Mouse (Mus musculus) yolk sac, embryonic 10.5 days (tissue): ENCODE measurements around the gene Exd2.
A peak's percentile ranks its signal among the peaks of the same experiment; 100 is the strongest.

Experiments
- DNase-seq: peaks from one replicate; pipeline ENCODE4 v3.0.0-alpha.2; 2017; ENCODE audit warnings: low spot score

The Exd2 gene

DNA sequence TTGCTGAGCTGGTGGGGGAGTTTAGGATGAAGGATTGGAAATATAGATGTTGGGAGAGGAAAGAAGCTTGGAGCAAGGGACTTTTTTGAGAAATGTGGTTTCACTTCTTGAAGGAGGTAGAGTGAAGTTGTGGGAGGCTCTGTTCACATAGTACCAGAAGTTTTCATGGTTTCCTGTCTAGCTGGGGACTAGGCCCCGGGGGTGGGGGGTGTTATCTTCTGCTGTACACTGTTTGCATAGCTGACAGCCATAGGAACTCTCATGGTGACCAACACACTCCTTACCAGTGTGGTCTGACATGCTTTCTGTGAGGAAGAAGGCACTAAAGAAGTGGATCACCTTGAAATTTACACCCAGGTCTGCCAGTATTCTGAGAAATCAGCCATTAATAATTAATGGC lies 32.8 kb downstream of the Exd2 start:
- no peak for DNase-seq

DNA sequence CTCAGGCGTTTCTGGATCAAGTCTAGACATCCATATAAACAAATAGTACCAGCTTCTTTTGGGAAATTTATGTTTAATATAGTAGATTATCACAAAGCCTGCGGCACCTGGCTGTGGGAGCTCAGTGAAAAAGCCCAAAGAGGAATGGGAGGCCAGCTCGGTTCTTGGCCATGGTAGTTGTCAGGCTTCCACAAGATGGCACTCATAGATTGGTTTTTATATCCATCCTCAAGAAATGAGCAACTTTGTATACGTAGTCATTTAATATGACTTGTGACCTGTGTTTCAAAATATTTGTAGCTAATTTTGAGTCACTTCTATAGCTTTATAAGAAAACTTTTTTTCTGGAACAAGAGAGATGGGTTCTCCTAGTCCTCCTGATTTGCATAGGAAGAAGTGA lies 35.5 kb downstream of the Exd2 start:
- DNase-seq, result no peak

DNA sequence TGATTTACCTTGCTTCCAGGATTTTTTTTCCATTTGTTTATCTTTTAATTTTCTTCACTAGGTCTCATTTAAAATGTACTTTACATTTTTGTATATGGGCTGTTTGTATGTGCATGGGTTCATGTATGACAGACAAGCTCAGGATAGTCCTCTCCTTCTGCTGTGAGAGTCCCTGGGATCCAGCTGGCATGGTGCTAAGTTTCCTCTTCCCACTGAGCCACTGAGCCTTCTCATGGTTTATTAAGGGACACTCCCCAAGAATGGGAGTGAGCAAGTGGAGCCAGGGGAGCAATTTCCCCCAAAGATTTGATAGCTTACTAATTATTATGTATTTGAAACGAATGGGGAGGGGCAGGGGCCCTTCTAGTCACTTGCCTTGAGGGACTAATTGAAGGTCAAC lies 37.6 kb downstream of the Exd2 start:
- DNase-seq, result no peak

DNA sequence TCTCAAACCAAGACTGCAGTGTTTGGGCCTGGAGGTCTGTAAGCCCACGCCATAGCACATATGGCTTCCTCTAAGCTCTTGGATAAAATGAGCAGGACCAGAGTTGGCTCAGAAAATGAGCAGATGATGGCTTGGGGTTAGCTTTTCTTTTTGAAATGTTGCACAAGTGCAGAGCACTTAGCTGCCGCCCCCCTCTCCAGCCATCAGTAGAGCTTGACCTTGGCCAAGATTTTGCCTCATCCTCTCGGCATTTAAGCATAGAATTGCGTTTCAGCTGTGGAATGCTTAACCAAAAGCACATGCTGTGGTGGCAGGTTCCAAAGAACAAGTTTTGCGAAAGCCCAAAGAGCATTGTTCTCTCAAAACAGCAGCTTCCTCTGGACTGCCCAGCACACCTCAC lies 41.8 kb downstream of the Exd2 start:
- peak; percentile 26 for DNase-seq

DNA sequence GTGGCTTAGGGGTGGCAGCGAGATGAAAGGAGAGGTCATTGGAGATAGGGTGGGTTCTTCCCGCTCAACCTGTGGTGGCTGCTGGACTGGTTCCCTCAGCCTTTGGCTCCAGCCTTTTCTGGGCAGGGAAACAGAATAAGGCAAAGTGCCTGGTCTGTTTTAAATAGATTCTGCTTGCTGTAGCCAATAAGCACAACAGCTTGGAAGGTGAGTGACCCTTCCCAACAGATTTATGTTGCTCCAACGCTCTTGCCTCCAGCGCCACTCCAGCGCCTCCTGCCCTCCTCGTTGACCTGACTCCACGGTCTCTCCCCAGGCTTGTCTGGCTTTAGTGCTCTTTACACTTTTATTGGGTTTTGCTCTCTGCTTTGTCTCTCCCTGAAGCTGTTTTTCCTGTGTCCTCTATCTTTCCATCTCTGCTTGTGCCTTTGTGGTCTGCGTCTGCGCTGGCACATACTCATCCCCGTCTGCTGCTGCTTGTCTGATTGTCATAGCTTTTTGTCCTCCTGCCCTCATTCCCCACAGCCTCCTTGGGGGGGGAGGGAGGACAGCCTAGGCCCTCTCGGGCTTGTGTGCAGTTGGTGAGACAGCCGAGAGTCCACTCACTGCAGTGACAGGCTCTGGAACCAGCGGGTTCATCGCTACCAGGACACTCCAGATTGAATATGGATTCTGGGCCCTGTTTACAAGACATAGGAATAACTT lies 44.3 kb downstream of the Exd2 start:
- DNase-seq, result peak; percentile 20

DNA sequence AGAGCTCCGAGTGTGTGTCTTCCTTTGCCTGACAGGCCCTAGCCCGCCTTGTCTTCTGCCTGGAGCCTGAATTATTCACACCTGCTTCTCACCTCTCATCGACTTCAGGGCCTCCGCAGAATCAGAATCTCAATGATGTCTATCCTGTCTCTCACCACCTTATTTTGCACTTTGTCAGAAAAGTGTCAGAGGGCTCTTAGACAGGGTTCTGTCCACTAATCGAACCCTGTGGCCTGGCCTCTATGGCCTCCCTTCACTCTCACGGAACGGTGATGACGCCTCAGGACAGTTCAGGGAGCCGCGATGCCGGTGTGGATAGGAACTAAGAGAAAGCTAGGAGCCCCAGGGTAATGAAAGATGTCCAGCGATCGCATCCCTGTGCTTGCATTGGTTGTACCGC lies 55.1 kb downstream of the Exd2 start, which contains the start of gene Galnt16:
TSS of gene Galnt16 (plus strand) at position 301 of the 400 bp plus-strand sequence.
- DNase-seq, result no peak

DNA sequence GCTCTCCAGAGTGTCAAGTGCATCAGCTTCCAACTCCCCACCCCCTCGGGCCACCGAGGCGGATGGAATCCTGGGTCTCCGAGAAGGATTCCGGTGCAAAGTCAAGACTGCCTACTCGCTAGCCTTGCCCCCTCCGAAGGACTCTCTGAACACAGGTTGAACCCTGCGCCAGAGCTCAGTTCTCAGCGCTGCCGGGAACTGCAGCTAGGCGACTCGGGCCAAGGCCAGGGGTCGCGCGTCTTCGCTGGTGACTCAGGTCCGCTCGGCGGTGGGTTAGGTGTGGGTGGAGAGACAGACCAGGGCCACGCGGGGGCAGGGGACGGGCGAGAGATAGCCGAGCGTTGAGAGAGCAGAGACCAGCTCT lies 55.5 kb downstream of the Exd2 start:
- DNase-seq, result peak; percentile 22

DNA sequence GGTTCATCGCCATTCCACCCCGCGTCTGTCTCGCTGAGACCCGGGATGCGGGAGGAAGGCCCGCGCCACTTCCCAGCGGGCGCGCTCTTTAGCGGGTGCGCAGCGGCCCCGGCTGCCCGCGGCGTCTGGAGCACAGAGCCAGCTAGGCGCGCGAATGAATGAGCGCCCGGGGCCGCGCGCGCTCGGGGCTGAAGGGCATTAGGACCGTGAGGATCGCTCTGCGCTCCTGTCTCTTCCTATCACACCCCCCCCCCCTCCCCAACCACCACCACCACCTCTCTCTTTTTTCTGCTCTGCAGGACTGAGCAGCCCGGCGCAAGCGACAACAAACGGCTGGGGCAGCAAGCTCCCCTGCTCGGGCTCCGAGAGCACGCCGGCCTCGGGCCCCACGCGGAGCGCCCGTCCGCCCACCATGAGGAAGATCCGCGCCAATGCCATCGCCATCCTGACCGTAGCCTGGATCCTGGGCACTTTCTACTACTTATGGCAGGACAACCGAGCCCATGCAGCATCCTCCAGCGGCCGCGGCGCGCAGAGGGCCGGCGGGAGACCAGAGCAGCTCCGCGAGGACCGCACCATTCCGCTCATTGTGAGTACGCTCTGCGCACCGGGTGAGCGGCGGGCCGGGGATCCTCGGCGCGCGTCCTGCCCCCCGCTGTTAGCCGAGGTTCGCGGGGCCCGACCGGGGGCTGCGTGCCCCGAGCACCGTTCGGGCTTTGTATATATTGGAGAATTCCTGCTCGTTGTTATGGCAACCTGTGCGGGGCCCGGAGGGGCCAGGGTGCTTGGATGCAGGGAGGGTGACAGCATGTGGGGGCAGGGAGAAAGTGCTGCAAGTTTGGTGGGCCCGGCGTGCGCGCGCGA lies 56.1 kb downstream of the Exd2 start:
- peak; percentile 52 for DNase-seq

DNA sequence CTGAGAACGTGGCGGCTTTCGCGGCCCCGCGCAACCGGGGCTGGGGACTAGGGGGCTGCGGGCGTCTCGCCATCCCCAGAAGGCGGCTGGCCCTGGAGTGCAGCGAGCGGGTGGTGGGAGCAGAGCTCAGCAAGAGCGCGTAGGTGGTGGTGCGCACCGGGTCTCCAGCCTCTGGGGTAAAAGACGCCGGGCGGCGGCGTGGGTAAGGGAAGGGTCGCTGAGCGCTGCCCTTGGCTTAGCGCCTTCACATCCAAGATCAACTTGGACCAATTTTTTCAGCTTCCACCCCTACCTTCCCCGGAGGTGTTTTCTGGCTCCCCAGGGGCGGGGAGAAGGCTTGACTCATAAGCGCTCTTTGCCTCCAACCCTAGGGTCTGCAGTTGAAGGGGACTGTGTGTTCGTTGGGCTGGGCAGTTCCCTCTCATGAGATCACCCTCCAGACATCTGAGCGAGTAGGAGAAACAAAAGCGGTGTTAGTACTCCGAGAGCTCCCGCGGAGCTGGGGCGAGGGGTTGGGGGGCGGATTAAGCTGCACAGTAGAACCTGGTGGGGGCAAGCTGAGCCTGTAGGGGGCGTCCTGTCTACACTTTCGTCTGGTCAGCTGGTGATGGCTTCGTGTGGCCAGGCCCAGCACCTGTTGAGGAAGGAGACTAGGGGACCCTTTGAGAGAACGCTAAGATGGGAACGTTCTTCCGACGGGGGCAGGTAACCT lies 56.9 kb downstream of the Exd2 start:
- DNase-seq, result peak; percentile 15

DNA sequence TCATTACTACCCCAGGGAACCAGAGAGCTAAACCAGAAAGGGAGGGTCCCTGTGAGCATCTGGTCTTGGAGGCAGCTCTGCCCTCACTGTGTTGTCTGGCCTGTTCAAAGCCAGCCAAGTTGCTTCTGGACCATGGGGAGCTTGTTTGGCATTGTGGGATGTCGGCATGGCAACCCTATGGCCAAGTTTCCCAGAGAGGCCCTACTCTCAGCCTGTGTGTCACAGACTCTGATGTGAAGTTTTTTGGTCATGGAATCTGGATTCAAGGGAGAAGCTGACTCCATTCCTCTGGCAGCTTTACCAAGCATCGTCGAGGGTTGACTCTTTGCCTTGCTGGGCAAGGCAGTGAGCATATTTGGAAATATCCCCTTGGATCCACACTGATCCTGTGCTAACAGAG lies 59.1 kb downstream of the Exd2 start:
- DNase-seq, result no peak

DNA sequence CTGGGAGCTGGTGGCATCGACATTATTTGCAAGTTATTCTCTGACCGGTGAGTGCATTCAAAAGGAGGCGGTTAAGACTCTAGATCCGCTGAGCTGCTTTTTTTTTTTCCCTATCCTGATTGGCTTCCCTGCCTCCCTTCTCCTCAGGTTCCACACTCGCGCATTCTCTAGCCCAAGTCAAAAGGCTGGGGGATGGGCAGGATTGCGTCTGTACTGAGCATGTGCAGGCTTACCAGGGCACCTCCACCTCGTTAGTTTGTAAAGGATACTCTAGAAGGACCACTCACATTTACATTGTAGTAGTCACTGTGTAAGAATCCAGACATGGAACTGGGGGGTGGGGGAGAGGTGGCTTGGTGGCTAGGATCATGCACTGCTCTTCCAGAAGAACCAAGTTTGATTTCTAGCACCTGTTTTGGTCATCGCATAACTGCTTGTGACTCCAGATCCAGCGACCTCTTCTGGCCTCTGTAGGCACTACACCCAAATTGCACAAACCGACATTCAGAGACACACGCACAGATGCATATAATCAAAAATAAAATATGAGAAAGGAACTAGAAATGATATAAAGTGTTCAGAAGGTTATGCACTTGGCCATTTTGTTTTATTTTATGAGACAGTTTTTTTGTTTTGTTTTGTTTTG lies 61.5 kb downstream of the Exd2 start:
- DNase-seq, result no peak

DNA sequence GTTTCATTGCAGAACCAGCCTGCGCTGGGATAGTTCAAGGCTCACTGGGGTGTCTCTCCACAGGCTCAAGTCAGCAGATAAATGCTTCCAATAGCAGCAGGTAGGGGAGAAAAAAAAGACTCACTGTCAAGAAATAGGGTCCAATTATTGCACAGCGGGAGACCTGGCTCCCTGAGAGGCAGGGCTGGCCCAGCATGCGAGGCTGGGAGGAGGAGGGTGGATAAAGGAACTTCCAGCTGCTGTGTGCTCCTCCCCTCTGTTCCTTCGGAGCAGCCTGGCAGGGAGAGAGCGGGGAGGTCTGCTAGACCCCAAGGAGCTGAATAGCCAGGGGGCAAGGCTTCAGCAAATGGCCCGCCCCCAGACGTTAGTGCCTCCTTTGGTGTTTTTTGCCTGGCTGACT lies 62.6 kb downstream of the Exd2 start:
- DNase-seq, result no peak

DNA sequence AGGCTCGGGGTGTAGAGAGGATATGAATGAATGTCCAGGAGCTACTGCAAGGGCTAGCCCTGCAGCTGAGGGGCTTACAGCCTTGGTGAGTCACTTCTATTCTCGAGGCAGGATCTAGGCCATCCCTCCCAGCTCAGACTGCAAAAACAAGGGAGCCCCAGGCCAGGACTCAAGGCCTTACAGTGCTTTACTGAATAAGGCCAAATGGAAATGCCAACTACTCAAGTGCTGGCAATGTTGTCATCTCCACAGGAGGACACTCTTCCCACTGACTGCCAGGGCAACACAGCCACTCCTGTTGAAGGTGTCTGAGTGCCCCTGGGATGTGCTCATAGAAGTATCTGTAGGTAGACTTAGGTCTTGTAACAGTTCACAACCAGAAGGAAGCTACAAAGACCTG lies 63.6 kb downstream of the Exd2 start:
- DNase-seq, result no peak

DNA sequence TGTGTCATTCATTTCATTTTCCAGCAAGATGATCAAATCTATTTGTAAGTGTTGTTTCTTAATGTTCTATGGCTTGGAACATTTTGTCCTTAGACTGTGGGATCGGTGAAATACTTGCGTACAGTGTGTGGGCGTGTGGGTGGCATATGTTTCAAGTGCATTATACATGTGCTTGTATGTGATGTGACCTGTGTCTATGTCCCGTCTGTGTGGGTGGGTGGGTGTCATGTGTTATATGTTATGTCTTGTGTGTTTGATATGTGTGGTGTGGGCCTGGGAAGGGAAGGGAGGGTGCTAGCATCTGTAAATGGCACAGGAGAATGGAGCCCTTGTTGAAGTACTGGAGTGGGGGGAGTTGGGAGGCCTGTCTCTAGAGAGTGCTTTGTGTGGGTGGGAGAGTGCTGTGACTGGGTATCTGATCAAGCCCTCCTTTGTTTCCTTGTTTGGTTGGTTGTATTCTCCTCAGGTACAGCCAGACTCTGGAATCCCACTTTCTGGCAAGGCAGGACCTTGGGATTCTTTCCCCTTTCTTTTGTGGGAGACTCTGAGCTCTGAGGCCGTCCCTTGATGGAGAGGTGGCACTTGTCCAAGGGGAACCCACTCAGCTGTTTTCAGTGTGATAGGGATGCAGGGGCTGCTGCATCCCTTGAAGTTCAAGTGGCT lies 65.0 kb downstream of the Exd2 start:
- no peak for DNase-seq

DNA sequence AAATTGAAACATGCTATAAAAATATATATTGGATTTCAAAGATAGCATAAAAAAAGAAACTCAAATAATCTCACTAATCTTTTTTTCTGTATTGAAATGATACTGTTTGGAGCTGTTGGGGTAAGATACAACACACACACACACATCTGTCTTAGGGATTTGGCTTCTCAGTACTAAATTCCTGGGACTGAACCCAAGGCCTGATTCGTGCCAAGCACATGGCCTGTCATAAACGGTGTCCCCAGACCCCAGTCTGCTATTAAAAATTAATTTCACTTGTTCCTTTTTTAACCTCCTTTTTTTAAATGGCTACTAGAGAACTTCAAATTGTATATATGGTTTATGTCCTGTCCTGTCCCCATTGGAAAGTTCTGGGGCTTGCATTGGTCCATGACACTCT lies 67.2 kb downstream of the Exd2 start:
- DNase-seq, result no peak

DNA sequence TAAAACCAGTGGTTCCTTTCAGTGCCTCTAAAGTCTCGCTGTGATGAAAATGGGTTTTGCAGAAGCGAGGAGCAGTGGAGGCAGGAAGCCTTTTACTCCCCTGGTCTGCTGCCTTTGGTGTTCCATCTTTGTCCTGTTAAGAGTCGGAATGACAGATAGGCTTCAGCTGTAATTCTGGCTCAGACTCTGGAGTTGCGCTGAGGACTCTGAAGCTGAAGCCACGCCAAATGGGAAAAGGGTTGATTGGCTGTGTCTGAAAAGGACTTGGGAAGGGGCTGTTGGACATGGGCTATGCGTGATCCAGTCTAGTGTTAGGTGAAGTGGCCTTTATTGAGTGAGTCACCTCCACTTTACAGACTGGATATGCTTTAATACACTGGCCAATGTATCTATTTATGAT lies 67.7 kb downstream of the Exd2 start:
- no peak for DNase-seq

DNA sequence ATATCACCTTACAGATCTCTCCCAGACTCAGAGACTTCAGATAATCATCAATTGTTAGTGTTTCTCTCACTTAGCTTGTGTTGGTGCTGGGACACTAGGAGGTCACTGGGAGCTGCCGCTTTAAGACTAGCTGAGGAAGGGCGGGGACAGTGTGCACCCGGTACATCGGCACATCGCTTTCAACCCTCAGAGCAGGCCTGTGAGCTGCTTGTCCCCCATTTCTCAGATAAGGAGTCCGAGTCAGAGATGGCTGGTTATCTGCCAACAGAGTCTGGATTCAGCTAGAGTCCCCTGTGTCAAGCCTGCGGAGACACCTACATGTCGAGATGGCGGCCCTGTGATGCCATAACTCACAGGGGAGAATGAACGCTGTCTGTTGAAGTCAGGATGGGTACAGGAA lies 68.7 kb downstream of the Exd2 start:
- no peak for DNase-seq

DNA sequence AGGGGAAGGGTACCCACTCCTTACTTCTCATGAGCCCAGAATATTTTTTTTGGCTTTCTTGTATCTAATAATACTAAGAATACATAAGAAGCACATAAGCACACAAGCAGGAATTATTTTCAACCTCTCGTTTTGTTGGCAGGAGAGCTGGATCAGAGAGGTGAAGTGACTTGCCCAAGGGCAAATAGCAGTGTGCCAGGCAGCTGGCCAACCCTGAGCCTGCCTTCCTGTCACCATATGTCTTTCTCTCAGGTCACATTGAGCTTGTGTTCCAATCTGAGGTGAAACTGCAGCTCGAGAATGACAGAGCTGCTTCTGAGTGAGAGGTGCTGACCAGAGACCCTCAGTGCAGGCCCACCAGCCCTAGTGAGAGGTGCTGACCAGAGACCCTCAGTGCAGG lies 71.0 kb downstream of the Exd2 start:
- DNase-seq, result no peak

DNA sequence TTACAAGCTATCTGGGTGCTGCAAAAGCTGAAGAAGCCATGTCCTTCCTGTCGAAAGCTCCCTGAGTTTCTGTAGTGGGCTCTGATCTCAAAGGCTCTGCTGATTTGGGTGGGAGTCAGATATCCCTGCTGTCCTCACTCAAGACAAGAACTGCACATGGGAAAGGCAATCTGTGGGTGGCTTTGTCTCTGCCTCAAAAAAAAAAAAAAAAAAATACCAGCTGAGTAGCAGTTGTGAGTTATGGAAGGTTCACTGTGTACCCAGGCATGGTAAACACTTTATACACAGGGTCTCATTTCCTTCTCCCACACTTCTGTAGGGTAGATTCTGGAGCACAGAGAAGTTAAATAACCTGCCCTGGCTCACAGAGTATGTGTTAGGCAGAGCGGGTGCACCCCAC lies 74.4 kb downstream of the Exd2 start:
- DNase-seq, result no peak

DNA sequence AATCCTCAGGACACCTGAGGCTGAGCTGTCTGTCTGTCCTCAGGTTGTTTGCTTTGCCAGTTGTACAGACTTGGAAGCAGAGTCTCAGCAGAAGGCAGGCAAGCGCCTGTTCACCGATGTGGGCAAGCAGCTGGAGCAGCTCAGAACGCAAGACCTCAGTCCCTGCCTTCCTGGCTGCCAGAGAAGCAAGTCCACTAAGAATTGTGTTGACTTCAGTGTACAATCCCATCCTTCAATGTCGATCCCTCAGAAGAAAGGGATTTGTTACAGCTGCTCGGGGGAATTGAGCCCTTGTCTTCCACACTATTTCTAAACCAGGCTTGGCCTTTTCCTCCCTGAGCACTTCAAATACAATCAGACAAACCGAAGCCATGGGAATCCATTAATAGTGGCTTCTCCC lies 75.4 kb downstream of the Exd2 start:
- DNase-seq, result no peak

DNA sequence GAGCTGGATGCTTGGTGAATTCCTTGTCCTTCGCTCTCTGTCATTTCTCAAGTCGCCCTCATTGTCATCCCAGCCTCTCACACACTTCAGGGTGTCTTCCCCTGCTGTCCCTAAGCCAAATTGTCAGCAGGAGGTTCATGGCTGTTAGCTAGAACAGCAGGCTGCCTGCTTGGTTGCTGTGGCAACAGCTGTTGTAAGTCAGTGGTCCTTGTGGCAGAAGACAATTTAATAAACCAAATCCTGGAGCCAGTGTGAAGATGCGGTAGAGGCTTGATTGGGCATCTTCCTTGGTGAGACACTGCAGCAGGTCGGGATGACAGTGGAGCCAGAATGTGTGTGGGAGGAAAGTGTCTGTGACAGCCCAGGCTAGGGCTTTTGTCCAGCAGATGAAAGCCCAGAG lies 82.4 kb downstream of the Exd2 start:
- DNase-seq, result no peak

DNA sequence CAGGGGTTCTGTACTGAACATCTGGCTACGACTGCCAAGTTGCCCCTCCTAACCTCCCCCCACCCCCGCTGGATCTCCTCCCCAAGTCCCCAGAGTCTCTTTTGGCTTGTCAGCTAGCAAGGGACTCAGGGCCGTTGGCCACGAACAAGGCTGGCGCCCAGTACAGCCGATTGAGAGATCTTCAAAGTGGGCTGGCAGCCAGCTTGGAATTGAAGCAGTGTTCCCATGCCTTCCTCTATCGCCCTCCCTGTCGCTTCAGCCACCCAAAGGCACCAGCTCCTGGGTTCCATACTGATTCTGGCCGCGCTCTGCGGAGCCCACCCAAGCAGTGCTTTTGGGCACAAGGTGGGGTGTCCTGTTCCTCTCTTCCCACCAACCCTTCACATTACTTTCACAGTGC lies 86.8 kb downstream of the Exd2 start:
- no peak for DNase-seq
